Mouse (Mus musculus): ENCODE data around the gene Mucl3.

GRCm38 (mm10) chr17:35588387-35588786 lies 55.1 kb downstream of the Mucl3 start:
- TF ChIP-seq CTCF (conservative IDR thresholded peaks at IDR 0.05; ENCODE audit: low read length), result no peak
- TF ChIP-seq POU5F1 (IDR thresholded peaks at IDR 0.05; ENCODE audit: borderline replicate concordance, low read length), result no peak
- TF ChIP-seq NANOG (IDR thresholded peaks at IDR 0.05; ENCODE audit: borderline replicate concordance, low read length), result no peak

Measured in E14TG2a.4 (cell line).